Mouse (Mus musculus): ENCODE data around the gene Olfr594. TPM values are rescaled to one million over a fixed set of nuclear protein-coding genes. Genes with fewer than 3 reads are reported as not detected.
"Not testable (repeated sequence)": the region's sequence is repeated elsewhere in the genome, so short reads cannot be mapped to it uniquely, and the experiment has no call there.

Gene Olfr594
- total RNA-seq (2017): not detected in 2 replicates

- no peak for ATAC-seq (replicated peaks; ENCODE audit: low read depth, poor library complexity, severe bottlenecking)
These were observed at the start of gene Olfr594 for GRCm38 (mm10) chr7:103216696-103217095. Olfr594 (plus strand) TSS chr7:103216996.

GRCm38 (mm10) chr7:103169697-103170096 is 47.1 kb upstream of the Olfr594 start:
- ATAC-seq (replicated peaks; ENCODE audit: low read depth, poor library complexity, severe bottlenecking): no peak

- no peak for ATAC-seq (replicated peaks; ENCODE audit: low read depth, poor library complexity, severe bottlenecking)
These were observed 38.6 kb upstream of the Olfr594 start, which contains the start of gene Olfr591 for GRCm38 (mm10) chr7:103178240-103178639. Olfr591 (minus strand) TSS chr7:103178340.

GRCm38 (mm10) chr7:103184503-103184902 is 32.3 kb upstream of the Olfr594 start, which contains the start of gene Olfr592:
Olfr592 (plus strand) TSS chr7:103184803.
- ATAC-seq (replicated peaks; ENCODE audit: low read depth, poor library complexity, severe bottlenecking): not testable (repeated sequence)

- ATAC-seq (replicated peaks; ENCODE audit: low read depth, poor library complexity, severe bottlenecking): no peak
These were observed 5.2 kb upstream of the Olfr594 start, which contains the start of gene Olfr593 for GRCm38 (mm10) chr7:103211562-103211961. Olfr593 (plus strand) TSS chr7:103211862.

- ATAC-seq (replicated peaks; ENCODE audit: low read depth, poor library complexity, severe bottlenecking): not testable (repeated sequence)
These were observed 4.7 kb upstream of the Olfr594 start for GRCm38 (mm10) chr7:103212050-103212449.

GRCm38 (mm10) chr7:103252405-103252804 is 35.6 kb downstream of the Olfr594 start, which contains the start of gene Usp17ld:
Usp17ld (minus strand) TSS chr7:103252505.
- not testable (repeated sequence) for ATAC-seq (replicated peaks; ENCODE audit: low read depth, poor library complexity, severe bottlenecking)

Other genes with a start within 250 kb of the Olfr594 start
- not detected in 2 replicates for gene Olfr577, start 241.1 kb upstream of the Olfr594 start, total RNA-seq (2017)
- gene Olfr578, start 227.7 kb upstream of the Olfr594 start, total RNA-seq (2017): not detected in 2 replicates
- not detected in 2 replicates for gene Olfr582, start 179.0 kb upstream of the Olfr594 start, total RNA-seq (2017)
- gene Olfr583, start 165.7 kb upstream of the Olfr594 start, total RNA-seq (2017): not detected in 2 replicates
- gene Olfr584, start 135.1 kb upstream of the Olfr594 start, total RNA-seq (2017): not detected in 2 replicates
- gene Olfr585, start 119.3 kb upstream of the Olfr594 start, total RNA-seq (2017): not detected in 2 replicates
- not detected in 2 replicates for gene Olfr586, start 91.4 kb upstream of the Olfr594 start, total RNA-seq (2017)
- not detected in 2 replicates for gene Olfr588-ps1, start 76.1 kb upstream of the Olfr594 start, total RNA-seq (2017)
- gene Olfr589, start 60.6 kb upstream of the Olfr594 start, total RNA-seq (2017): not detected in 2 replicates
- not detected in 2 replicates for gene Olfr591, start 38.7 kb upstream of the Olfr594 start, total RNA-seq (2017)
- gene Olfr592, start 32.2 kb upstream of the Olfr594 start, total RNA-seq (2017): not detected in 2 replicates
- not detected in 2 replicates for gene Olfr593, start 5.1 kb upstream of the Olfr594 start, total RNA-seq (2017)
- not detected in 2 replicates for gene Usp17ld, start 35.5 kb downstream of the Olfr594 start, total RNA-seq (2017)
- not detected in 2 replicates for gene Olfr596, start 88.7 kb downstream of the Olfr594 start, total RNA-seq (2017)
- gene Olfr597, start 99.3 kb downstream of the Olfr594 start, total RNA-seq (2017): not detected in 2 replicates
- not detected in 2 replicates for gene Olfr598, start 106.6 kb downstream of the Olfr594 start, total RNA-seq (2017)
- gene Olfr599, start 118.9 kb downstream of the Olfr594 start, total RNA-seq (2017): not detected in 2 replicates
- not detected in 2 replicates for gene Olfr600, start 132.7 kb downstream of the Olfr594 start, total RNA-seq (2017)
- not detected in 2 replicates for gene Olfr601, start 145.7 kb downstream of the Olfr594 start, total RNA-seq (2017)
- gene Olfr603, start 169.2 kb downstream of the Olfr594 start, total RNA-seq (2017): not detected in 2 replicates
- not detected in 2 replicates for gene Usp17lc, start 198.1 kb downstream of the Olfr594 start, total RNA-seq (2017)
- not detected in 2 replicates for gene Olfr605, start 228.4 kb downstream of the Olfr594 start, total RNA-seq (2017)
- gene Olfr606, start 232.1 kb downstream of the Olfr594 start, total RNA-seq (2017): not detected in 2 replicates
- not detected in 2 replicates for gene Olfr607, start 247.2 kb downstream of the Olfr594 start, total RNA-seq (2017)

Measured in common myeloid progenitor, adult 5-6 weeks (primary cell).